Mouse (Mus musculus): ENCODE results near the gene E2f1.
A peak's percentile ranks its signal among the peaks of the same experiment; 100 is the strongest.

E2f1 gene

DNA sequence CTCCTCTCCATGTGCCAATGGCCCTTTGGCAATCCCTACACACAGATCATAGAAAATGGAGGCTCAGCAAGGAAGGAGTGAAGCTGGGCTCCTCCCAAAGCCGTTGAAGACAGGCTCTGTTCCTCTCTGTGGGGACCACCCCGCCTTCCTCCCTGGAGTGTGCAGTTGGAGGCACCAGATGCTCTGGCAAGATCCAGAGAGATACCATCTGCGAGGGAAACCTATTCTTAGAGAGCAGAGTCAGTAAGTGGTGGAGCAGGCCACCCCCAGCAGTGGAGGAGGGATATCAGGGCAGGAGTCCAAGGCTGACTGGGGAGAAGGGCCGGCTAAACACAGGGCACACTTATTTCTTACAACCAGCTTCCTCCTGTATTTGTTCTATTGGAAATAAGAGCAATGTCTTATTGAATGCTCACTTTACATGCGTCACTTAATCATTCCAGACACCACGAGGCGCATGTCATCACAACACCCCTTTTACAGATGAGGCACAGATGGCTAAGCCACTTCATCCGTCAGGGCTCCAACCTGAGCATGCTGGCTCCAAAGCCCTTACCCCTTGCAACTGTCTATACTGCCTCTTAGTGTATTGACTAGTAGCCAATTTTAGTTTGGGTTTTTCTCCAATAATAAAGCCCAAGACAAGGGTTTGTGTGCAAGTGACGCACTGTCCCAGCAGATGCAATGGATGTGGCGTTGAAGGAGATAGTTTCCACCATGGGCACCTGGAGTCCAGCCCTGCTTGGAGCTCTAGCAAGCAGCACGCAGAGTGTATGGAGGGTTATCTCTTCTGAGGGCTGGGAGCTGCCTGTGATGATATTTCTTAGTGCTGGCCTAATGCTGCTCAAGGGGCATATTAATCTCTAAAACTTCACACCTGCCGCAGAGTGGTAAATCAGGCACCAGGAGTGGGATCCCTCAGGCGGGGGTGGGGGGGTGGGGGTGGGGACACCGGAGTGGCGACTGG is 14.5 kb upstream of the E2f1 start:
- peak; percentile 64 to 80 for DNase-seq (ENCODE audit: low spot score in 2 of 2)

- no peak for DNase-seq (ENCODE audit: low spot score in 2 of 2)
Measured at GRCm38 (mm10) chr2:154581421-154581820, 11.7 kb upstream of the E2f1 start.

DNA sequence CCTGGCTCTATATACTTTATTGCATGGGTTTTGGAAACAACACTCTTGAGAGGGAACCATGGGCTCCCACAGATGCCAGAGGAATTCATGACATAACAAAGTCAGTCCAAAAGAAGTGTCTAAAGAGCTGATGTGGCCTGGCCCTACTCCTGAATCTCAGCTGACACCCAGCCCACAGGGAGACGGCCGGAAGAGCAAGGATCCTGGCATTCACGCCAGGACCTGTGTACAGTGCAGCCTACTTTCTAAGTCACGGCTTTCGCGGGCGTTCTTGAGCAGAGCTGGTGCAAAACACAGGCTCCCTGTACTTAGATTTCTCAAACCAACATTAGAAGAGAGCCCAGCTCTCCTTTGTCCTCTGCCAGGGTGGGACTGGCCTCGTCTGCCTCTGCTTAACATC is 10.9 kb upstream of the E2f1 start:
- DNase-seq (ENCODE audit: low spot score in 2 of 2): no peak

DNA sequence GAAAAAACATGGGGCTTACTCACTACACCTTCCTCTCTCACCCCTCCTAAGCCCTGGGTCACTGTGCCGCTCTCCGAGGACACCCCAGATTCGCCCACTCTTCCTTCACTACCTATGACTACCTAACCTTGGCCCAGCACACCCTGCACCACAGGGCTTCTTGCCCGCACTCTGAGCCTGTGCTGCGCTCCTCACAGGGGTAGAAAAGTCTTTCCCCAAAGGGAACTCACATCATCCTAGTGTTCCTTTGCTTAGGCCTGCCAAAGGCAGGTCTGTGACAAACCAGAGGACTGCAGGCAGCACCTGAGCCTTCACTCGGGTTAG is 8.0 kb upstream of the E2f1 start:
- no peak for DNase-seq (ENCODE audit: low spot score in 2 of 2)

DNA sequence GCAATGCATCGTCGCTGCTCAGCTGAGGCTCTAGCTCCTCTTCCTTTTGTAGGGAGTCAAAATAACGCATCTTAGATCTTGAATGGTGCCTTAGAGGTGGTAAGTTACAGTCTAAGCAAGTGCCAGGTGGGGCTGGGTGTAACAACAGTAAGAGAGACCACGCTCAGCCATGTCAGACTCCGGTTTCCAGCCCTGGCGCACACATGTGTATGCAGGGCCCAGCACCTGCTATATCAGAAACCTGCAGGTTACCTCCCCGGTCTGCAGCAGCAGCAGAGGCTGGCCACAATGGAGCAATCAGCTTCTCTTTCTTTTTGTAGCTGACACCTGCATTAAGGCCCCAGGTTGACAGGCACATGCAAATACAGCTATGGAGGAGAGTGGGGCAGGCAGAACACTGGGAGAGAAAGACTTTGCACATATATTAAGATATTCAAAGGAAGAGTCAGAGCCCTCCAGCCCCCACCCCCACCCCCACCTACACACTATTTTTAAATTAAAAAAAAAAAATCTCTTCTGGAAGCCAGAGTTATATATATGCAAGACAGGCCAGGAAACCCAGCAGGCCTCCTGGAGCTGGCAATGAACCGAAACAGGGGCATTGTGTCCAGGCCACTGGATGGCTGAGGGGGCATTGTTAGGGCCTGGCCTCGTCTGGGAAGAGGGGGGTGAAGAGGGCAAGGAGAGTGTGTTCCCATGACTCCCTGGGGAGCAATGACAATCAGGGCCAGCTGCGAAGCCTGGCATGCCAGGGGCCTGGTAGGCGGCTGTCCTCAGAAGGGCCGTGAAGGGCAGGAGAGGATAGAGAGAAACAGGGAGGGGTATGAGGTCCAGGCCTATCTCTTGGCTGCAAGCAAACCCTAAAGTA is 7.4 kb upstream of the E2f1 start:
- DNase-seq (ENCODE audit: low spot score in 2 of 2): no peak

GRCm38 (mm10) chr2:154574271-154574670 is 4.6 kb upstream of the E2f1 start:
- no peak for DNase-seq (ENCODE audit: low spot score in 2 of 2)

DNA sequence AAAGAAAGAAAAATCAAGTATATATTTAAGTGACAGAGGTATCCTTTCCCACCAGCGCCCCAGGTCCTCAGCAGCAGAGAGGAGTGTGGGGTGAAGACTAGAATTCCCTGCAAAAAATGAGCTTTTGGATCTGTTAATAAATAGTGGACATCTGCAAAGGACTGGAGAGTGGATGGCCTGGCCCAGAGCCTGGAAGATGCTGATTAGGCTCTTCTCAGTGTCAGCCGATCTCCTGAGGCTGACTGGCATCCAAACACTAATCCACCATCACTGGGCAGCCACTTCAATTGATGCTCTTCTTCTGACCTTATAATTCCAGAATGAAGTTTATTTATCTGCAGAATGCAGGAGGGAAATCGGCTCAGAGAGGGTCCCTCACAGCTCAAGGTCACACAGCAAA is 3.3 kb upstream of the E2f1 start:
- no peak for DNase-seq (ENCODE audit: low spot score in 2 of 2)

DNA sequence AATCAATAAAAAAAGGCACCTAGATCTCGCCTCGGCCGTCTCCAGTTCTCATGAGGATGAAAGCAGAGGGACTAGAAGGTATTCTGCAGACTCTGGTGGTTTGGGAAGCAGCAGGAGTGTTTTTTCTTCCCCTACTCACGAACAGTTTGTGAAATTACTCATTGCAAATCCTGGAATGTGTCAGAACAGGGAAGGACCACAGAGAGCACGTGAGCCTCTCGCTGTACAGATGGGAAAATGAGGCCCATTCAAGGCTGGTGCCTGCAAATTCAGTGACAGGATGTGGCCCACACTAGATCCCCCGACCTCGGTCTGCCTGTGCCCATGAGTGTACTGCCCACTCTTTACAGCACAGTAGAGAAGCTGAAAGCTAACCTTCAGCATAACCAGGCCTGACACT is 2.3 kb upstream of the E2f1 start:
- DNase-seq (ENCODE audit: low spot score in 2 of 2): no peak

GRCm38 (mm10) chr2:154571266-154571665 is 1.6 kb upstream of the E2f1 start:
- no peak for DNase-seq (ENCODE audit: low spot score in 2 of 2)

- DNase-seq (ENCODE audit: low spot score in 2 of 2): no peak
Measured at GRCm38 (mm10) chr2:154570666-154571065, 974 bp upstream of the E2f1 start.

- no peak for DNase-seq (ENCODE audit: low spot score in 2 of 2)
Measured at GRCm38 (mm10) chr2:154569071-154569748, 482 bp downstream of the E2f1 start.

DNA sequence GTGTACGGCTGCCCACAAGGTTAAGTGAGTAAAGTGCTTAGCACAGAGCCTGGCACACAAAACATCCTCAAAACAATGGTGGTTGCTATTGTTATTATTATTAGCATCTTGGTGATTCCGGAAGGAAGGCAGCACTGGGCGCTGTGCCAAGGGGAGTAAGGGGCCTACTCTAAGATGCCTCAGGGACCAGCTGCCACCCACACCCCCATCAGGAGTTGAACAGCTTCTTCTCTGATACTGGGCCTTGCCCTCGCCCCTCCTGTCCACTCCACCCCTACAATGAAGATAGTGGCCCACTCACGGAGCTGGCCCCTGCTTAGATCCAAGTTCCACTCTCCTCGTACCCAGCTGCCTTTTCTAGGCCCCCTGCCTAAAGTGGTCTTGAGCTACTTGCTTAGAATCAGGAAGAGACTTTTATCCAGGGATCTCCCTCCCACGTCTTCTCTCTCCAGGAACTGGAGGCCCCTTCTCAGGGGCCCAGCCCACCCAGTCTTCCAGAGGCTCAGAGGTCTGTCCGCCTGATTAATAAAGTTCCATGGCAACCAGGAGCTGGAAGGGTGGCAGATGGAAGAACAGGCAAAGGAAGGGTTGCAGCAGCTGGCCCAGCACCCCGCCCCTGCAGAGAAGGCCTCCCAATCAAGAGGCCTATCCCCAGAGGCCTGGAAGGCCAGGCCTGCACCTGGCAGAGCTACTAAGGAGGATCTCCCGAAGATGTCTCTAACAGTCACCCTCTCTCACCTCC is 1.2 kb downstream of the E2f1 start:
- DNase-seq (ENCODE audit: low spot score in 2 of 2): no peak

GRCm38 (mm10) chr2:154567766-154568165 is 1.9 kb downstream of the E2f1 start:
- no peak for DNase-seq (ENCODE audit: low spot score in 2 of 2)

- DNase-seq (ENCODE audit: low spot score in 2 of 2): no peak
Measured at GRCm38 (mm10) chr2:154566641-154567040, 3.1 kb downstream of the E2f1 start.

DNA sequence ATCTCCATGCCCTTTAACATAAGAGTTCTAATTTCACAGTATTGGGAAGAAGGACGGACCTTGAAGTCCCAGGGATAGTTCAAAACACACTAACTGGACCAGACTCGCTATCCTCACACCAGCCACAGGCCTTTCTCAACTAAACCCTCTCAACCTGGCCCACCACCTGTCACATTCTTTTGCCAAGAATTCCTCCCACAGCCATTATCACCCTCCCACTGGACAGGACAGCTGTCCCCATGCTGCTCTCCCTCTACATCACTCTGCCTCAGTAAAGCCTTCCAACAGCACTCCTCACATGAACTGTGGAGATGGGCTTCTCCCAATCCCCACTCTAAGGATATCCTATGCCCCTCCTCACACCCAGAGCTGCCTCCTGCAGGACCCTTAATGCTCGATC is 4.1 kb downstream of the E2f1 start:
- DNase-seq (ENCODE audit: low spot score in 2 of 2): no peak

- DNase-seq (ENCODE audit: low spot score in 2 of 2): no peak
Measured at GRCm38 (mm10) chr2:154563612-154564170, 6.0 kb downstream of the E2f1 start.

DNA sequence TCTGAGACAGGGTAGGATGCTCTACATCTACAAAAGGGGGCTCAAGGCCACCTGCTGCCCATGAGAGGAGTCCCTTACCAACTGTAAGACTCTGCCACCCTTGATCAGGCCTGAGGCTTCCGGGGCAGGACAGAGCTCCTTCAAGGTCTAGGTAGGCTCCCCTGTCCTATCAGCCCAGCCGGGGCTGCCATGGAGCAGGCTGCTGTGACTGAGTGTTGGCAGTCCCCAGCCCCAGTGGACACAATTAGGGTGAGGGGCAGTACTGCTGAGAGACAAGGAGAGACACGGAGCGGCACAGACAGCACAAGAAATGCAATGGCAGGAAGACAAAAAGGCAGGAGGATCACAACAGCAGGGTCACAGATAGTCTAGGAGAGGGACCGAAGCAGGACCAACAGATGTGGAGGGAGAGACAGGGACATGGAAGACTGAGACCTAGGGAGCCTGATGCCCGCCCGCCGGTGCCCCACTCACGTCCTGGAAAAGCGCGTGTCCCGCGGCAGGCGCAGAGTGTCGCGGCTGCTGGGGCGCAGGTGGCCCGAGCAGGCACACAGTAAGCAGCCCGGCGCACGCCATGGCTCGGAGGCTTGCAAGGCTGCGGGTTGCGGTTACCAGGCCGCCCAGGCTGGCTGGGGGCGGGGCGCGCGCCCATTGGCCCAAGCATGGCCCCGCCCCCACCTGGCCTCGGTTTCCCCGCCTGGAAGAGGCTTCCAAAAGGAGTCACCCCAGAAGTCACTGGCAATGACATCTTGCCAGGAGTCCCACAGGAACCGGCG is 11.2 kb downstream of the E2f1 start, which contains the start of gene Necab3:
Necab3 (minus strand) TSS at position 627 of the 776 bp plus-strand sequence.
- no peak for DNase-seq (ENCODE audit: low spot score in 2 of 2)

DNA sequence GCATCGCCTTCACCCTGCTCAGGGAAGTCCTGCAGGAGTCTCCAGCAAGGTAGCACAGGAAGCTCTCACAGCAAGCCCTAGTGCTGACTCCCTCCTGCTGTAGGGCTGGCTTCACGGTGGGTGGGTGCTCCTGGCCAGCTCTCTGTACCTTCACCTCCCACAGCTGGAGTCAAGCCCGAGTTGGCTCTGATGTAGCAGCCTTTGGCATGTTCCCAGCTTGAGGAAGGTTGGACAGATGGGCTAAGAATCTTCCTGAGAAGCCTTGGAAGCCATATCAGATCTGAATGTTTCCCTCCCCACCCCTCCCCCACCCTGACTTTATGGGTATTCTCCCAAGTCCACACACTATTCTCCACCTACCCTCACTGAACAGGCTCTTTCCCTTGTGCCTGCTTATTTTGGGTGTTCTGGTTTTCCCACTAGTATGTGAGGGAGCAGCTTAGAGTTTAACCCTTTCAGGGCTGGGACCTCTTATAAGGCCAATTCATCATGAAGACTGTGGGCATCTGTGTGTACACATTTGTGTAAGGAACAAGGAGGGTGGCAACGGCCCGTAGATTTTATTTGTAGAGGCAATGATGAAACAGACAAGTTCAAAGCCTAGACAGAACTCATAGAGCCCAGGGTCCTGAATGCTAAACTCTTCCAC is 12.4 kb downstream of the E2f1 start:
- DNase-seq (ENCODE audit: low spot score in 2 of 2): no peak

GRCm38 (mm10) chr2:154555235-154555634 is 14.5 kb downstream of the E2f1 start:
- DNase-seq (ENCODE audit: low spot score in 2 of 2): no peak

- peak in 1 of 2 experiments; percentile 57 for DNase-seq (ENCODE audit: low spot score in 2 of 2)
Measured at GRCm38 (mm10) chr2:154552424-154552907, 17.2 kb downstream of the E2f1 start.

Data from frontal cortex, postnatal 25 days (tissue).